Mouse (Mus musculus): ENCODE data around the gene 1600002K03Rik.

GRCm38 (mm10) chr10:80207676-80208075, 34.9 kb downstream of the 1600002K03Rik start:
- TF ChIP-seq CTCF (IDR thresholded peaks at IDR 0.05; ENCODE audit: borderline replicate concordance, insufficient read depth, low read length): no peak
- TF ChIP-seq POLR2A (IDR thresholded peaks at IDR 0.05; ENCODE audit: low read depth, low read length): no peak

Data from embryonic fibroblast, embryonic 13.5 days (primary cell).